Mouse (Mus musculus): ENCODE results near the gene Grpr.
A peak's percentile ranks its signal among the peaks of the same experiment; 100 is the strongest.

Grpr gene

GRCm38 (mm10) chrX:163549666-163550065, at the start of gene Grpr:
Grpr (minus strand) TSS chrX:163549677.
- DNase-seq (ENCODE audit: low read depth): peak; percentile 84

- peak; percentile 63 for DNase-seq (ENCODE audit: low read depth)
Measured at GRCm38 (mm10) chrX:163560521-163560920, 11.0 kb upstream of the Grpr start.

GRCm38 (mm10) chrX:163547042-163547441, 2.4 kb downstream of the Grpr start:
- no peak for DNase-seq (ENCODE audit: low read depth)

GRCm38 (mm10) chrX:163532836-163533235, 16.6 kb downstream of the Grpr start:
- no peak for DNase-seq (ENCODE audit: low read depth)

- no peak for DNase-seq (ENCODE audit: low read depth)
Measured at GRCm38 (mm10) chrX:163518963-163519541, 30.4 kb downstream of the Grpr start.

- DNase-seq (ENCODE audit: low read depth): no peak
Measured at GRCm38 (mm10) chrX:163511766-163512165, 37.7 kb downstream of the Grpr start.

- DNase-seq (ENCODE audit: low read depth): no peak
Measured at GRCm38 (mm10) chrX:163502088-163502487, 47.4 kb downstream of the Grpr start.

All from NIH3T3 (cell line).